Mouse (Mus musculus) activated CD4-positive, CD25-positive, alpha-beta regulatory T cell, adult 4 months (primary cell): ENCODE results near the gene Gjd3. TPM values are rescaled to one million over a fixed set of nuclear protein-coding genes. Genes with fewer than 3 reads are reported as not detected.

ENCODE experiments used
- ATAC-seq: one replicate; pipeline ENCODE4 v1.8.0; 2017
- polyA plus RNA-seq, 2 experiments: library from polyadenylated mRNA; unstranded; fragments of 100-300 nt; shearing (Covaris generic); gene quantifications; one replicate each; pipeline ENCODE4 v1.2.1; 2017

The Gjd3 gene
- polyA plus RNA-seq, 2 experiments from 2014 or later = 0.41 TPM; not detected in 1

- no peak for ATAC-seq
Observed at GRCm38 (mm10) chr11:98979356-98979755, 3.5 kb downstream of the Gjd3 start.

GRCm38 (mm10) chr11:98978526-98979148, 4.2 kb downstream of the Gjd3 start:
- no peak for ATAC-seq

- peak; percentile 53 for ATAC-seq
Observed at GRCm38 (mm10) chr11:98974871-98975719, 7.7 kb downstream of the Gjd3 start.

GRCm38 (mm10) chr11:98974213-98974612, 8.6 kb downstream of the Gjd3 start:
- no peak for ATAC-seq

- no peak for ATAC-seq
Observed at GRCm38 (mm10) chr11:98973584-98973983, 9.2 kb downstream of the Gjd3 start.

- no peak for ATAC-seq
Observed at GRCm38 (mm10) chr11:98972801-98973360, 9.9 kb downstream of the Gjd3 start.

GRCm38 (mm10) chr11:98972215-98972614, 10.6 kb downstream of the Gjd3 start:
- ATAC-seq = peak; percentile 50

GRCm38 (mm10) chr11:98971316-98972031, 11.3 kb downstream of the Gjd3 start:
- ATAC-seq = no peak

- no peak for ATAC-seq
Observed at GRCm38 (mm10) chr11:98970191-98970925, 12.5 kb downstream of the Gjd3 start.

- no peak for ATAC-seq
Observed at GRCm38 (mm10) chr11:98969496-98969927, 13.3 kb downstream of the Gjd3 start.

- ATAC-seq = no peak
Observed at GRCm38 (mm10) chr11:98968716-98969495, 13.9 kb downstream of the Gjd3 start.

- no peak for ATAC-seq
Observed at GRCm38 (mm10) chr11:98968079-98968478, 14.7 kb downstream of the Gjd3 start.

- no peak for ATAC-seq
Observed at GRCm38 (mm10) chr11:98966499-98967141, 16.2 kb downstream of the Gjd3 start.

- ATAC-seq = no peak
Observed at GRCm38 (mm10) chr11:98965416-98966077, 17.3 kb downstream of the Gjd3 start.

- ATAC-seq = no peak
Observed at GRCm38 (mm10) chr11:98964616-98965415, 18.0 kb downstream of the Gjd3 start.

GRCm38 (mm10) chr11:98964201-98964615, 18.6 kb downstream of the Gjd3 start:
- ATAC-seq = no peak

GRCm38 (mm10) chr11:98963191-98964021, 19.4 kb downstream of the Gjd3 start:
- peak; percentile 10 for ATAC-seq

- ATAC-seq = no peak
Observed at GRCm38 (mm10) chr11:98962421-98963095, 20.3 kb downstream of the Gjd3 start.
